Mouse (Mus musculus) fibroblast of lung, adult 2 months (primary cell): ENCODE results near the gene Aqp2.

Experiments used
- DNase-seq: peaks from one replicate; pipeline ENCODE4 v3.0.0-alpha.2; 2011; ENCODE audit warnings: low read depth

Aqp2 gene

DNA sequence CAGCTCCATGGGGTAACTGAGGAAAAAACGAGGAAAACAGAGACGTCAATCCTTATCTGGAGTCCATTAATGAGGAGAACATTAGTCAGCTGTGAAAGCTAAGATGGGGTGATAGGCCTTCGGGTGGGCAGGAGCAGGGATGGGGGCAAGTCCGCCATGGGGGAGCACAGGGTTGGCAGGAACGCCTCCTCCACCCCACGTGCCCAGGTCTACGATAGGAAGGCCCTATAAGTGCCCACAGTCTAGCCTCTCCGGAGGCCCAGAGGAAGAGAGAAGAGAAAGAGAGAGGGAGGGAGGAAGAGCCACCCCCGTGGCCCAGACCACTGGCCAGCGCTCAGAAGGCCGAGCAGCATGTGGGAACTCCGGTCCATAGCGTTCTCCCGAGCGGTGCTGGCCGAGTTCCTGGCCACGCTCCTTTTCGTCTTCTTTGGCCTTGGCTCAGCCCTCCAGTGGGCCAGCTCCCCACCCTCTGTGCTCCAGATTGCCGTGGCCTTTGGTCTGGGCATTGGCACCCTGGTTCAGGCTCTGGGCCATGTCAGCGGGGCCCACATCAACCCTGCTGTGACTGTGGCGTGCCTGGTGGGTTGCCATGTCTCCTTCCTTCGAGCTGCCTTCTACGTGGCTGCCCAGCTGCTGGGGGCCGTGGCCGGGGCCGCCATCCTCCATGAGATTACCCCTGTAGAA, at the start of gene Aqp2:
Gene Aqp2 (plus strand): TSS at position 254 of the 684 bp plus-strand sequence.
- no peak for DNase-seq

GRCm38 (mm10) chr15:99531146-99531545, 47.7 kb upstream of the Aqp2 start:
- no peak for DNase-seq

DNA sequence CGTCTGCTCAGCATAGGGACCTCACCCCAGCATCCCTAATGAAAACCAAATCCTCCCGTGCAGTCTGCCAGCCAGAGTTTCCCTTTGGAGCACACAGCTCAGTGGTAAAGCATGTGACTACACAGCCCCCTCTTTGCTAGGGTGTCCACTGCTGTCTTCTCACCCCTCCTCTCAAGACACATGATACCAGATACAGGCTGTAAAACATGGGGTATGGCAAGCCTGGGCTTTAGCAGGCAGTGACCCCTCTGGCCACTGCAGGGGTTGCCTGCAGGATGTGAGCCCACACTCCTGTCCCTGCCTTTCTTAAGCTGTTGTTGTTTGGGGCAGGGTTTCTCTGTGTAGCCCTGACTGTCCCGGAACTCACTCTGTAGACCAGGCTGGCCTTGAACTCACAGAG, 46.8 kb upstream of the Aqp2 start:
- DNase-seq, result no peak

DNA sequence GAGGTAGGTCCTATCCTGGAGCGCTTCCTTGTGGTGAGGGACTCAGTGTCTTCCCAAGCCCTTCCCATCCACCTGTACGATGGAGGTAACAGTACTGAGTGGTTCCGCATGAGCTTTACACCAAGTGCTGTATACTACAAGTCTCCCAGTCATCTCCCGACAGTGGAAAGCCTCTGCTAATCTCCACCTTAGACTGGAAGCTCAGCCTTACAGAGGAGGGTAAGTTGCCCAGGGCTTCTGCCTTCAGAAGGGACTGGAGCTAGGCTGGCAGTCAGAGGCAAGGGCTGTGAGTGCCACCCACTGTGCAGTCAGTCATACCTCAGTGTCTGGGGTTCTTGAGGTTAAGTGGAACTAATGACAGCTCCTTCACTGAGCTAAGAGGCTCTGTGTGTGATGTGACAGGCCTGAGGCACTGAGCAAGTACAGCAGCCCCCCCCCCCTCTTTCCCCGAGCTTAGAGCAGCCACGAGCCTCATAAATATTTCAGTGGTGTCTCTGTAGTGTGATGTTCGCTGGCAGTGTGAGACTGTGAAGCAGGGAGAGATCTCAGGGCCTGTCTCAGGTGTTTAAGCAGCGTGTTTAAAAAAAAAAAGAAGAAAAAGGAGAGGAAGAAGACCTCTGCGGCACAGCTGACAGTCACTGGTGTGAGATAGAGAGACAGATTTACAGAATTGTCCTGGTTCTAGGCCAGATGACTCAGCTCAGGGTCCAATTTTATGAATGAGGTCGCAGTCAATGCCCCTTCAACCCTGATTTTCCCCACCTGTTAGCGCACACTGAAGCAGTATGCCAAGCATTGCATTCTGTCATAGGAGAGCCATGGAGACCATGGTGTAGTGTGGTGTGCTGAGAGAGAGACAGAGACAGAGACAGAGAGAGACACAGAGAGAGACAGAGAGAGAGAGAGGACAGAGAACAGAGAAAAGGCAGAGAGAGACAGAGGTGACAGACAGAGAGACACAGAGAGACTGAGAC, 41.7 kb upstream of the Aqp2 start:
- DNase-seq, result no peak

- no peak for DNase-seq
These were observed 39.0 kb upstream of the Aqp2 start for GRCm38 (mm10) chr15:99539891-99540290.

DNA sequence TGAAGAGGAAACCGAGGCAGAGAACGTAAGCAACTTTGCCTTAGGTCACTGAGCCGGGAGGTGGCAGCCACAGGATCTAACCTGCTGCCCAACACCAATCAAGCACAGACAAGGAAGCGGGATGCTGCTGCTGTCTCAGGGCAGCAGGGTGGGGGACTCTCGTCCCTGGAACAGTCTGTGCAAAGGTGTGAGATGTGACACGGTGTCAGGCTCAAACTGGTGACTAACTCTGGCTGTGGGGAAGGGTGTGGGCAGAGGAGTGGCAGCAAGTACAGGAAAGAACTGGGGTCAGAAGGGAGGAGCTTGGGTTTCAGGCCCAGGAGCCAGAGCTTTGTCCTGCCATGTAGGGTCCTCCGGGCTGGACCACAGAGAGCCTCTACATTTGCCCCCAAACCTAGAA, 34.8 kb upstream of the Aqp2 start:
- DNase-seq, result no peak

DNA sequence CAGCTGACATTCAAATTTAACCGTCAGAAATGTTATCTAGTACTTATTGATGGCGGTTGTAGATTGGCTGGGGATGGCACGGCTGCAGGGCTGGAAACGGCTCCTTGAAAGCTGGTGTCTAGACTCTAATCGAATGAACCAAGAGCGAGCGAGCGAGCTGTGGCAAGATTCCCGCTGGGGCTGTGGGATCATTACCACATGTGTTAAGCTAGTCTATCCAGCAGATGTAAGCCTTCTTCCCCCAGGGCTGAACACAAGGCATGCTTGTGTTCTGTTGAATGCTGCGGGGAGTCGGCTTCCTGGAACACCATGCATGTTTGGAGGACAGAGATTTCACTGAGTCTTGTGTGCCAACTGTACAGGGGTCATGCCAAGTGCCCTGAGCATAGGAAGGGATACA, 32.3 kb upstream of the Aqp2 start:
- DNase-seq, result peak; percentile 88

DNA sequence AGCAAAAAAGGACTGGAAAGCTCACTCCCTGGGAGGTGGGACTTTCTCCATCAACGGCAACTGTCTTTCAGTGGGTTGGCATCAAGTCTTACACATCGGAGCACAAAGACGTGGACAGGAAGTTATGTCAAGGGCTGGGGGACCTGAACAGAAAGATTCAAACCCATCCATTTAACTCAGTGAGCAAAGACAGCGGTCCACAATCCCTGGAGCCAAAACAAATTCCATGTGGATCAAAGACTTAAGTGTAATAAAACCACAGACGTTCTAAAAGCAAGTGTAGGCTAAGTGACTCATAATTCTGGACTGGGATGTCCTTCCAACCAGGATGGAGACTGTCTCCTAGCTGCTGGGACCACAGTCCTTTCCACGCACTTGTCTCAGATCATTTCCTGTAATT, 31.1 kb upstream of the Aqp2 start:
- DNase-seq, result peak; percentile 65

- peak; percentile 62 for DNase-seq
These were observed 29.0 kb upstream of the Aqp2 start for GRCm38 (mm10) chr15:99549901-99550300.

GRCm38 (mm10) chr15:99553767-99554166, 25.1 kb upstream of the Aqp2 start:
- DNase-seq, result peak; percentile 96

DNA sequence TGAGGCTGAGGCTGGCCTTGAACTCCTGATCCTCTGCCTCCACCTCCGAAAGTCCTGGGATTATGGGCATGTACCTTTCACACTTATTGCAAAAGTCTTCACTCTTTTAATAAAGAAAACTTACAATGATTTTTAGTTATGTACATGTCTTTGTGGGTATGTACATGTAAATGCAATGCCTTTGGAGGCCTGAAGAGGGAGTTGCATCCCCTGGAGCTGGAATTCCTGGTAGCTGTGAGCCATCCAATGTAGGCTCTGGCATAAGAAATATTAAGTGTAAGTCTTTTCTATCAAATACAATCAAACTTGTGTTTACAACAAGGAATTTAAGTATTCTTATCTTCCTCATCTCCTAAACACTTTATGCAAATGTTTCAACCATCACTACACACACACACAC, 19.9 kb upstream of the Aqp2 start:
- no peak for DNase-seq

DNA sequence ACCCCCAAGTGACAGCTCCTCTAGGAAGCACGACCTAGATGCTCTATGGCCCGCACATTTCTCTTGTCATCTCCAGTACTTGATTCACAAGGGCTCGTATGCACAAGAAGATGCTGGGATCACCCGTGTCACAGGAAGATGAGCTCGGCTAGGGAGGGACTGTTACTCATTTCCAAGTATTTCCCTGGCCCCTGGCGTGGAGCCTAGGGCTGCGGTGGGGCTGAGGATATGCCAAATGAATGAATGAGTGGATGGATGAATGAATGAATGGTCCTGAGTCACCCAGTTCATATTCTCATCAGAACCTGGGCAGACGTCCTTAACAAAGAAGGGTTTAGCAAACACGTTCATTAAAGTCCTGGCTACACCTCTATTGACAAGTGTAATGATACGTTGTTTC, 18.6 kb upstream of the Aqp2 start:
- no peak for DNase-seq

DNA sequence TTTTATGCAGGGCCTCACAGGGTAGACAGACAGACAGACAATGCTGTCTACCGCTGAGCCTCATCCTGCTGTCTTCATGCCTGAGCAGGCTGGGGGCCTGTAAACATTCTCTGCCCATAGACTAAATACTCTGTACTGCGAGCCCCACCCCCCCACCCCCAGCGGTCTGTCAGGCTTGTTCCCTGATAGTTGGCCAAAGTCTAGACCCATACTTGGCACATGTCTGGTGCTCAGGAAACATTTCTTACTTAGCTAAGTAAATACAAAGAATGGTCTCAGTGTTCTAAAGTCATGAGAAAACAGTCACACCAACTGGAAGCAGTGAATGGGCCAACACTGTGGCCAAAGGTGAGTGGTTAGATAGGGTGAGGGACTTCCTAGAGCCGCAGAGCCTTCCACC, 11.5 kb upstream of the Aqp2 start:
- peak; percentile 82 for DNase-seq

- no peak for DNase-seq
These were observed 10.2 kb upstream of the Aqp2 start for GRCm38 (mm10) chr15:99568682-99569081.

GRCm38 (mm10) chr15:99569123-99569522, 9.7 kb upstream of the Aqp2 start:
- peak; percentile 74 for DNase-seq

DNA sequence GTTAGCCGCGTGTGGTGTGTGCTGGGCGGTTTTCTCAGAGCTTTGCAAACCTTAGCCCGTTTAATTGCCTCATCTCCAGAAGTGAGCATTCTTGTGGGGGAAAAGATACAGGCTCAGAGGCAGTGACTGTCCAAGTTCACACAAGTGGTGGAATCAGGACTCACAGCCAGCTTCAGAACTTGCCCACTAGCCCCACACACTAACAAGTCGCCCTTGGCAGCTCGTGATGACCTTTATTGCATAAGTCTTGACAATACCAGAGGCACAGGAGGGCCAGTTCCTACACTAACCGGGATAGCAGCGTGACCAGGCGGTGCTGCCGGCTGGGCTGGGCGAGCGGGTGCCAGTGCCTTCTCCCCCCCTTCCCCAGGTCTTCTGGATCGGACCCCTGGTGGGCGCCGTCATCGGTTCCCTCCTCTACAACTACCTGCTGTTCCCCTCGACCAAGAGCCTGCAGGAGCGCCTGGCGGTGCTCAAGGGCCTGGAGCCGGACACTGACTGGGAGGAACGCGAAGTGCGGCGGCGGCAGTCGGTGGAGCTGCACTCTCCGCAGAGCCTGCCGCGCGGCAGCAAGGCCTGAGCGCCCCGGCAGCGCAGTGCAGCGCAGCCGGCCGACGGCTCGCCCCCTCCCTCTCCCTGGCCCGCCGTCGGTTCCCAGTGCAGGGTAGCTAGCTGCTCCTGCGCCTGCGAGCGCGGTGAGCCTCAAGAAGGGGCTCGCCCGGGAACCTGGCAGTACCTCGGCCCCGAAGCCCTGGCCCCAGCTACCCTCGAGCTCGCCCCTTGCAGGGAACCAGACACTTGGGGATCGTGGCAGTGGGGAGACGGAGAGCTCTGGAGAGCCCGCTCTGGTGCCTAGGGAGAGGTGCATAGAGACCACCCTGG, 4.8 kb downstream of the Aqp2 start:
- DNase-seq, result peak; percentile 78

- DNase-seq, result no peak
These were observed 5.8 kb downstream of the Aqp2 start for GRCm38 (mm10) chr15:99584407-99585202.

GRCm38 (mm10) chr15:99585741-99586140, 6.9 kb downstream of the Aqp2 start:
- DNase-seq, result no peak

GRCm38 (mm10) chr15:99586525-99586924, 7.7 kb downstream of the Aqp2 start:
- DNase-seq, result no peak

DNA sequence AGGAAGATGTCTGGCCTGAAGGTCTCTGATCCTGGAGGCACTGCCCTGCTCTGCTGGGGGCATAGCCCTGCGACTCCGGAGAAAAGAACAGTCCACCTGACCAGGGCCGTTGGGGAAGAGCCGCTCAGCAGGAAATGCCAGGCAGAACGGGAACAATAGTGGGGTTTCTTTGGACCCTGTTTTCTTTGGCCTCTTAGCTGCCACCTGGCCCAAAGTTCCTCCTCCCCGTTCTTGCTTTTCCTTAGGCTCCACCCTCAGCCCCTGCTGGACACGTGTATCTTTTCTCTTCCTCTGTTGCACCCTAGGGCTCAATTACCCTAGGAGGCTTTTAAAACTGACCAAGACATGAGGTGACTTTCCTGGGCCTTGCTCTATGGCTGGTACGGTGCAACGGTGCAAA, 10.4 kb downstream of the Aqp2 start:
- no peak for DNase-seq

DNA sequence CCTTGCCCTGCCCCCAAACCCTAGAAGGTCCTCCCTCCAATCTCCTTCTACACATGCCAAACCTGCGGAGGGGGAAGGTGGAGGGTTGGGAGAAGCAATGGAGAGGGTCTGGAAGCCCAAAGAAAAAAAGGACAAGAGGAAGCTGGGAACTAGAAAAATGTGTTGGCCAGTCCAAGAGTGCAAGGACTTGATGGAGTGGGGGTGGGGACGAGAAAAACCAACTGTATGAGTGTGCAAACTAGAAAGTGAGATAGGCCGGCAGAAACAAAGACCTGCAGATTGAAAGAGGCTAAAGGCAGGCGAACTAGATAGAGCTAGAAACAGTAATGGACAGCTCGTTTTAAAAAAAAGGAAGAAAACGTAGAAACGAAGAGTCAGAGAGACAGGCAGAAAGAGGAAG, 10.8 kb downstream of the Aqp2 start:
- no peak for DNase-seq
